Mouse (Mus musculus) liver, embryonic 14.5 days (tissue): ENCODE data around the gene Inpp4b. TPM values are rescaled to one million over a fixed set of nuclear protein-coding genes. Genes with fewer than 3 reads are reported as not detected.

Experiments used
- ATAC-seq: fragments of 200-750 bp; cut with Nextera tagmentation; 2 replicates; pipeline ENCODE4 v1.8.0; 2017; ENCODE audit warnings: moderate number of reproducible peaks, mild to moderate bottlenecking, moderate library complexity; ENCODE audit not compliant: insufficient read depth
- DNase-seq, 3 experiments: peaks; one replicate each; pipeline ENCODE4 v3.0.0-alpha.2; 2012 to 2013; ENCODE audit warnings: low read depth in 3 of 3, low spot score in 3 of 3
- H3K27ac ChIP-seq: fragments of 300-500 bp; sonication (generic); 2 replicates; pipeline ENCODE4 v1.5.1; 2014; ENCODE audit warnings: moderate library complexity, mild to moderate bottlenecking, control low read depth, inconsistent platforms
- H3K27me3 ChIP-seq: fragments of 300-500 bp; sonication (generic); 2 replicates; pipeline ENCODE4 v1.6.1; 2014; ENCODE audit warnings: mild to moderate bottlenecking, low read length, moderate library complexity; ENCODE audit not compliant: control insufficient read depth, insufficient read depth
- H3K36me3 ChIP-seq: fragments of 300-500 bp; sonication (generic); replicated peaks from 2 replicates; pipeline ENCODE4 v1.6.1; 2014; ENCODE audit warnings: low read depth; ENCODE audit not compliant: control insufficient read depth, insufficient read depth
- H3K4me1 ChIP-seq, 2 experiments: fragments of 200-500 bp in 1 of 2; fragments of 300-500 bp in 1 of 2; sonication (generic) in 1 of 2; replicated peaks; 2 replicates each; pipeline ENCODE4 v1.6.1; 2012 to 2014; ENCODE audit warnings: antibody characterized with exemption in 1 of 2, inconsistent platforms in 1 of 2, low read length in 1 of 2; ENCODE audit not compliant: control insufficient read depth in 2 of 2, insufficient read depth in 2 of 2
- H3K4me2 ChIP-seq: fragments of 300-500 bp; sonication (generic); 2 replicates; pipeline ENCODE4 v1.6.1; 2014; ENCODE audit warnings: low read depth, mild to moderate bottlenecking, control low read depth, moderate library complexity
- H3K4me3 ChIP-seq, 2 experiments: fragments of 200-500 bp in 1 of 2; fragments of 300-500 bp in 1 of 2; sonication (generic) in 1 of 2; 2 replicates each; pipeline ENCODE4 v1.5.1; 2012 to 2014; ENCODE audit warnings: low read depth in 2 of 2, low read length in 2 of 2, mild to moderate bottlenecking in 2 of 2, control low read depth in 1 of 2, inconsistent platforms in 1 of 2, moderate library complexity in 1 of 2; ENCODE audit not compliant: insufficient read depth in 1 of 2
- H3K9ac ChIP-seq: fragments of 300-500 bp; sonication (generic); replicated peaks from 2 replicates; pipeline ENCODE4 v1.6.1; 2014; ENCODE audit warnings: mild to moderate bottlenecking, control low read depth, moderate library complexity
- H3K9me3 ChIP-seq: fragments of 300-500 bp; sonication (generic); 2 replicates; pipeline ENCODE4 v1.6.1; 2016; ENCODE audit warnings: low read length, mixed read lengths; ENCODE audit not compliant: control insufficient read depth
- CTCF ChIP-seq: IDR thresholded peaks from 2 replicates; pipeline ENCODE4 v1.5.1; 2016; ENCODE audit warnings: antibody characterized with exemption, low read depth, control low read depth
- EP300 ChIP-seq: IDR thresholded peaks from 2 replicates; pipeline ENCODE4 v1.6.1; 2016; ENCODE audit warnings: antibody characterized with exemption, low read depth
- whole genome bisulfite sequencing: fragments of 180-500 bp; shearing (Covaris S2); extraction: QIAGEN DNeasy Blood & Tissue Kit; methylation state at CpG from one replicate; pipeline ENCODE4 v1.1.7; 2014; ENCODE audit not compliant: insufficient replicate concordance; 5-methylcytosine and 5-hydroxymethylcytosine counted together
- polyA plus RNA-seq, 2 experiments: library from polyadenylated mRNA; depleted of rRNA in 1 of 2; stranded (reverse) in 1 of 2; unstranded in 1 of 2; fragments of >200 nt; fragmentation: Nextera tagmentation in 1 of 2; extraction: Ambion mirVana in 1 of 2; gene quantifications; 2 replicates each; pipeline versions ENCODE4 v1.2.1 to v1.2.3; 2012 to 2014

Inpp4b gene
- polyA plus RNA-seq, 2 experiments = 0.25 to 1.8 TPM

- Histone ChIP-seq H3K4me1 (no peaks in the 10 kb centered on the region), H3K4me2 (no peak overlapping the region), H3K27me3 (no peaks in the 10 kb centered on the region), H3K9ac (no peak overlapping the region), H3K9me3 (no peaks in the 10 kb centered on the region), H3K4me3 (no peak overlapping the region), H3K36me3 (no peaks in the 10 kb centered on the region), H3K27ac (no peak overlapping the region)
- peak in 1 of 3 experiments; percentile 9 for DNase-seq
- no peak for ATAC-seq
- WGBS = 71% methylated on average over 1 of the region's 1 CpGs
- TF ChIP-seq CTCF = no peak
- TF ChIP-seq EP300 = no peak
These were observed 230.2 kb downstream of the Inpp4b start for GRCm38 (mm10) chr8:81572319-81573104.

GRCm38 (mm10) chr8:81575268-81575917, 233.0 kb downstream of the Inpp4b start:
- H3K27me3 ChIP-seq = no peaks in the 10 kb centered on the region
- H3K9me3 ChIP-seq = no peaks in the 10 kb centered on the region
- no peak for DNase-seq
- ATAC-seq = no peak
- TF ChIP-seq CTCF (no peak), EP300 (no peak)
- WGBS = 64% methylated on average over 3 of the region's 3 CpGs
- no peak overlapping the region for H3K27ac ChIP-seq
- H3K4me2 ChIP-seq = no peak overlapping the region
- H3K36me3 ChIP-seq = no peaks in the 10 kb centered on the region
- no peaks in the 10 kb centered on the region for H3K4me1 ChIP-seq
- H3K9ac ChIP-seq = no peak overlapping the region
- H3K4me3 ChIP-seq = no peak overlapping the region

- H3K9me3 ChIP-seq = no peaks in the 10 kb centered on the region
- H3K36me3 ChIP-seq = no peaks in the 10 kb centered on the region
- DNase-seq = no peak
- H3K9ac ChIP-seq = no peak overlapping the region
- no peak for ATAC-seq
- H3K27ac ChIP-seq = no peak overlapping the region
- no peak overlapping the region for H3K4me3 ChIP-seq
- H3K4me1 ChIP-seq = no peaks in the 10 kb centered on the region
- 80% methylated on average over 3 of the region's 3 CpGs for WGBS
- H3K4me2 ChIP-seq = no peak overlapping the region
- no peak for TF ChIP-seq CTCF
- no peak for TF ChIP-seq EP300
- no peaks in the 10 kb centered on the region for H3K27me3 ChIP-seq
These were observed 236.6 kb downstream of the Inpp4b start for GRCm38 (mm10) chr8:81578951-81579350.

GRCm38 (mm10) chr8:81581817-81582437, 239.6 kb downstream of the Inpp4b start:
- DNase-seq (no peak), ATAC-seq (no peak)
- Histone ChIP-seq H3K4me2 (no peak overlapping the region), H3K4me1 (no peaks in the 10 kb centered on the region), H3K9me3 (no peaks in the 10 kb centered on the region), H3K27ac (no peak overlapping the region), H3K27me3 (no peaks in the 10 kb centered on the region), H3K36me3 (no peaks in the 10 kb centered on the region), H3K9ac (no peak overlapping the region), H3K4me3 (no peak overlapping the region)
- 44% methylated on average over 2 of the region's 2 CpGs for WGBS
- TF ChIP-seq EP300 (no peak), CTCF (no peak)

- WGBS = 55% methylated on average over 1 of the region's 1 CpGs
- DNase-seq (no peak), ATAC-seq (no peak)
- H3K36me3 ChIP-seq = no peaks in the 10 kb centered on the region
- no peaks in the 10 kb centered on the region for H3K9me3 ChIP-seq
- TF ChIP-seq CTCF (no peak), EP300 (no peak)
- no peak overlapping the region for H3K4me2 ChIP-seq
- no peak overlapping the region for H3K4me3 ChIP-seq
- no peak overlapping the region for H3K9ac ChIP-seq
- no peaks in the 10 kb centered on the region for H3K4me1 ChIP-seq
- no peak overlapping the region for H3K27ac ChIP-seq
- no peaks in the 10 kb centered on the region for H3K27me3 ChIP-seq
These were observed 240.6 kb downstream of the Inpp4b start for GRCm38 (mm10) chr8:81582906-81583305.
